Mouse (Mus musculus): ENCODE results near the gene Ugt1a9.

GRCm38 (mm10) chr1:88258881-88259642, 188.5 kb downstream of the Ugt1a9 start:
- TF ChIP-seq CTCF (IDR thresholded peaks at IDR 0.05; ENCODE audit: low read depth) (no peak), EP300 (IDR thresholded peaks at IDR 0.05; ENCODE audit: low read depth) (no peak)

Measured in liver, embryonic 14.5 days (tissue).